Mouse (Mus musculus): ENCODE data around the gene Thra.

Gene Thra

DNA sequence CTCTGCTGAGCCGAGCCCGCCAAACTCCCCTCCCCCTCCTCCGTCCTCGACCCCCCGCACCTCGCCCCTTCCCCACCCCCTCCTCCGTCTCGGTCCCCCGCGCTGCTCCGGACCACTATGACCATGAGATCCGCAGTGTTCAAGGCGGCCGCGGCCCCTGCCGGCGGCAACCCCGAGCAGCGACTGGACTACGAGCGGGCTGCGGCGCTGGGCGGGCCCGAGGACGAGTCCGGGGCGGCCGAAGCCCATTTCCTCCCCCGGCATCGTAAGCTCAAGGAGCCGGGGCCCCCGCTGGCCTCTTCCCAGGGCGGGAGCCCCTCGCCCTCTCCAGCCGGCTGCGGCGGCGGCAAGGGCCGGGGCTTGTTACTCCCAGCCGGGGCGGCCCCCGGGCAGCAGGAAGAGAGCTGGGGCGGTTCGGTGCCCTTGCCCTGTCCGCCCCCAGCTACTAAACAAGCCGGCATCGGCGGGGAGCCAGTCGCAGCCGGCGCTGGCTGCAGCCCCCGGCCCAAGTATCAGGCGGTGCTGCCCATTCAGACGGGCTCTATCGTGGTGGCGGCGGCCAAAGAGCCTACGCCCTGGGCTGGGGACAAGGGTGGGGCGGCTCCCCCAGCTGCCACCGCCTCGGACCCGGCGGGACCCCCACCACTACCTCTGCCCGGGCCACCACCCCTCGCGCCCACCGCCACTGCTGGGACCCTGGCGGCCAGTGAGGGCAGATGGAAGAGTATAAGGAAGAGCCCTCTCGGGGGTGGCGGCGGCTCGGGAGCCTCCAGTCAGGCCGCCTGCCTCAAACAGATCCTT lies 55.5 kb downstream of the Thra start:
- DNase-seq (ENCODE audit: low spot score in 2 of 2), result no peak

DNA sequence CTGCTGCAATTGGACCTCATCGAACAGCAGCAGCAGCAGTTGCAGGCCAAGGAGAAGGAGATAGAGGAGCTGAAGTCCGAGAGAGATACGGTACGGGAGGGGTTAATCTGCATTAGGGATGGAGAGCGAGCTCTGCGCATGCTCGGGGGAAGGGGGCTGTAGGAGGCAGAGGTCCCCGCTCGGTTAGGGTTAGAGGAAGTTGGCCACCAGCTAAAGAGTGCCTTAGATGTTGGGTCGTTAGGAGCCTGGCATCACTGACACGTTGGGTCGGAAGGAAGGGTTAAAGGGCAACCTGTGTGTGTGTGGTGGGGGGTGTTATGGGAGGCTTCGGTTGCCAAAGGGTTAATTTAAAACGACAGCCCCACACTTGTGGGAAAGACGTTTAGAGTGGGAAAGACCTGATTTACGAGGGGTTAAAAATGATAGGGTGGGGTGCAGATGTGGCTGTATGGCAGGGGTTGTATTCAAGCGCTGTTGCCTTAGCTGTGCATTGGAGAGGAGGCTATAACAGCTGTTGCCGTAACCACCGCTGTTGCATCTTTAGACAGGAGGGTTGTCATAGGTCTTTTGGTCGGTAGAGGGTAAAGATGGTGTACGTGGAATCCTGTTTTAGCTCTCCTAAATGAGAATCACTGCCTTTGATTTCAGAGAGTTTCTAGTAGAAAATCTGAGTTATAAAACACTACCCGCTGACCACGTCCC lies 56.2 kb downstream of the Thra start:
- DNase-seq (ENCODE audit: low spot score in 2 of 2), result peak; percentile 77 to 81

DNA sequence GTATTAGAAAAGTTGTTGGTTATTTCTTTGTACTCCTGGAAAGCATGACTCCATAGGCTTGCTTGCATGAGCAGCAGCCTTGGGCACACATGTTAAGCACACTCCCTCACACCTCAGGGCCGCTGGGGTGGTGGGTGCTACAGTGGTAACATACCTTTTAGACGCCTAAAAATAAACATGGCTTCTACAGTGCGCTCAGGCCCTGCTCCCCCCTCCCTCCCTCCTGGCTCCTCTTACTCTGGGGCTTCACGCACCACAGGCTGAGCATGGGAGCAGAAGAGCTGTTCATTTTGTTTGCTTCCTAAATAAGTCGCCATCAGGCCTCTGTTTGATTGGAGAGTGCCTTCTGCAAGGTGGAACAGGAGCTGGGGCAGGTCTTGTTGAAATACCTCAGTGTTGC lies 56.9 kb downstream of the Thra start:
- no peak for DNase-seq (ENCODE audit: low spot score in 2 of 2)

DNA sequence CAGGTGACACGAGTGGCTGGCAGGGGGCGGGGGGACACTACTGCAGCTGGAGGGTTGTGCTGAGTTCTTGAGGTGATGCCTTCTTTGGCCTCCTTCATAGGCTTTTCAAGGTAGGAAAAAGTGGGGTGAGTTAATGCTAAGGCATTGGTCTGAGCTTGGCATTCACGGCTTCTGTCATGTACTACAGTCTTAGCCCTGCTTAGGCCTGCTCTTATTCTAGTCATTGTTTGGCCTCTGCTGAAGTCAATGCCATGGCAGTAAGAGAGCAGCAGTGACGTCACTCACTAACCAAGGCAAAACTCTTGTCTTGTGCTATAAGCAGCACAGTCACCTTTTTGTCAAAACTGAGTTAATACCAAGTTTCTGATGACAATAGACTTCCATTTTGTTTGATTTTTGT lies 57.5 kb downstream of the Thra start:
- DNase-seq (ENCODE audit: low spot score in 2 of 2), result no peak

DNA sequence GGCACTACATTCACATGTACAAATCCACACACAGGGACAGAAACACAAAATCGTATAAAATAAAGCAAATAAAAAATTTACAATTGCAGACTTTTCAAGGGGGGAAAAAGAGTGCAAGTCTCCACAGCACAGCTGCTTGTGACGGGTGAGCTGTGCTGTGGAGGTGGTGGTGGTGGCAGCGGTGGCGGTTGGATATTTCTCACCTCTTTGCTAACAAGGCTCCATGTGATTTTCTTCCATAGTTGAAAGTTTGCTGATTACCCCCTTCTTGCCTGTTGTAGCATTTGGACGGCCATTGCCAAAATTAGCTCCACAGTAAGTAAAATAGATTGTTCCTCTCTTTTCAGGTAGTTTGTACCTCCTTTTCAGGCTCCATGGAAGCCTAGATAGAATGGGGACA lies 64.2 kb downstream of the Thra start, which contains the start of gene Casc3:
TSS of gene Casc3 (plus strand) at position 301 of the 400 bp plus-strand sequence.
- DNase-seq (ENCODE audit: low spot score in 2 of 2), result no peak

DNA sequence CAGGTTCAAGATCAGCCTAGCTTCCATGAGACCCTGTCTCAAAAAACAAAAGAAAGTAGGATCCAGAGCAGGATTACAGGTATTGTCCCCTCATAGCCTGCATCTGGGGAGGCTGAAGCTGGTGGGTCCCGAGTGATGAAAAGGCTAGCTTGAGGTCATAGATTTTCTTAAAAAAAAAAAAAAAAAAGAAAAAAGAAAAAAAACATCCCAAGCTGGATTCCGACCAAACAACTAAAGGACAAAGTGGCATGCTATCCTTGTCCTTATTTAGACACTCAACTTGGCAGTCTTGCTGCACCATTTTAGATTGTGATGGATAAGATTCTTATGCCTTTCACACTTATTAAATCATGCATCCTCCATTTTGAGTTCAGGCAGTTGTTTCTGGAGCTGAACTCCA lies 68.0 kb downstream of the Thra start:
- no peak for DNase-seq (ENCODE audit: low spot score in 2 of 2)

DNA sequence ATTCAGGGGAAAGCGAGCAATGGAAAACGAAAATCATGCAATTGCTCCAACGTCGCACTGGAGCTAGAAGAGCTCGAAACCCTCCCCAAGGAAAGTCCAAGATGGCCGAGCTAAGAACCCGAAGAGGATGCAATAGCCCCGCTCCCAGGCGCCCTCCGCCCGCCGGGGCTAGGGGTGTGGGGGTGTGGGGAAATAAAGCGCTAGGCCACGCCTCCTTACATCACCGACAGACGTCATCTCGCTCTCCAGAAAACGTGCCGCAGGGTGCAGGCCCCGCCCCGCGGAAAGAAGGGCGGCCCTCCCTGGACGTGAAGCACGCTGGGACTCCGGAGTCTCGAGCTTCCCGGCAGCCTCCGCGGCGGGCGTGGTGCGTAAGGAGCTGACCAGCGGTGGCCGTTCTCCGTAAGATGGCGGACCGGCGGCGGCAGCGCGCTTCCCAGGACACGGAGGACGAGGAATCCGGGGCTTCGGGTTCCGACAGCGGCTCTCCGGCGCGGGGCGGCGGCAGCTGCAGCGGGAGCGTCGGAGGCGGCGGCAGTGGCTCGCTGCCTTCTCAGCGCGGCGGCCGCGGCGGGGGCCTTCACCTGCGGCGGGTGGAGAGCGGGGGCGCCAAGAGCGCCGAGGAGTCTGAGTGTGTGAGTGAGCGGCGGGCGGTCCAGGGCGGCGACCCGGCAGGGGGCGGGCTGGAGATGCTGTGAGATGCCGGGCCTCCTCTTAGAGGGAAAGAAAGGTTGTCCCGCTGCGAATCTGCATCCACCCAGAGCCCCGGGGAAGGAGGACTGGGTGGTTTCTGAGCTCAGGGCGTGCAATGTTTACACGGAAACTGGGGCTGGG lies 69.2 kb downstream of the Thra start:
- peak; percentile 99 for DNase-seq (ENCODE audit: low spot score in 2 of 2)

DNA sequence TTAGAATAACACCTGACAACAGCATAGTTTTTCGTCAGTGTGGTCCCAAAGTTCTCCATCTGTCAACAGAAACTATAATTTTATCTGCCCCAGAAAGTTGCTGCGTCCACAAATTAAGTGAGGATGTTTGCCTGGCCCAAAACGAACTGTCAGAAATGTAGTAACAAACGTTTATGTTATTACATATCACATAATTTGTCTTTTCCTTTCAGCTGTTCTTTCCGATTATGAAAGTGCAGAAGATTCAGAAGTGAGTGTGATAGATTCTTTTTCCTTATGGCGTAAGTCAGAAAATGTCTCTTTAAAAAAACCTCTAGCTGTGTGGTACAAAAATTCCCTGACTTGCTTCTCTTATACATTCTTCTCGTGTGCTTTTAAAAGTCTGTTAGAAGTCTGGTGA lies 70.2 kb downstream of the Thra start:
- no peak for DNase-seq (ENCODE audit: low spot score in 2 of 2)

DNA sequence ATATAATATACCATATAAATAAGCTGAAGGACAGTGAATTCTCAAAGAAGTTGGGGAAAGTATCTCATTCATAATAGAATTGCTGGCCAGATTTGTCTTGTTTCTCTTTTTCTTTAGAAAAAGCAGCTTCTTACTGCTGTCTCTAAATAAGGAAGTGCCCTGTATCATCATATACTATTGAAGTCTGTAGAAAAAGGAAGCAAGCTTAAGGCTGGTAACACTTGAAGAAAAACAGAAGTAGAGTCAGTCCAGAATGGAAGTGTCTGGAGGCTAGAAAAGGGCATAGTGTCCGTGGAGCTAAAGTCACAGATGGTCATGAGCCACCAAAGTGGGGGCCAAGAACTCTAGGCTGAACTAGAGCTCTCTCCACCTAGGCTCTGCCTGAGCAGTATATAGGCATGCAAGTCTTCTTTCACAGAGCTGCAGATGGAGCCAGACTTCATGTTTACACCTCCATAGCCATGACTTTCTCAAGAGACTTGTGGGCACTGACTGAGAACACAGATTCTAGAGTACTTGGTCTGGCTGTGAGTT lies 76.3 kb downstream of the Thra start:
- no peak for DNase-seq (ENCODE audit: low spot score in 2 of 2)

Data from frontal cortex, postnatal 36 days (tissue).